Mouse (Mus musculus) heart, adult 2 months (tissue): ENCODE results near the gene Clec16a.

Experiments used
- CTCF ChIP-seq: fragments of 200-600 bp; IDR thresholded peaks from 2 replicates; pipeline ENCODE4 v1.8.1; 2022; ENCODE audit warnings: antibody characterized with exemption, mild to moderate bottlenecking, moderate library complexity
- EP300 ChIP-seq: fragments of 200-500 bp; IDR thresholded peaks from 2 replicates; pipeline ENCODE4 v1.6.1; 2011; ENCODE audit warnings: low read depth, low read length, control low read depth; ENCODE audit not compliant: insufficient read depth

DNA sequence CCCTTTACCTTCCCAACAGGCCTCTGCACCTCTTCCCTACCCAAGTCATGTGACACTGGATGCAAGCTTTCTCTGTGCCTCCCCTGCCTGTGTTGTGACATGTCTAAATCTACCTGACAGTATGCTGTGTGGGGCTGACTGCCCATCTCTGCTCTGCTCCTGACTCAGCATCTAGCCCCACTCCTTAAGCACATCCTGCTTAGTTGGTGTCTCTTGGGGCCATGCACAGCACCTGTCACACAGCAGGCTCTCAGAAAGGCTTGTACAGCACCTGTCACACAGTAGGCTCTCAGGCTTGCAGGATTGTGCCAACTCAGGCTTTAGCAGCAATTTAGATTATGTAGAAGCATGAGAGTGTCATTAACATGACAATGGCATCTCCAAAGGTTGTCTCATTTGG is 106.7 kb downstream of the Clec16a start:
- TF ChIP-seq CTCF (no peak), EP300 (no peak)
